Mouse (Mus musculus): ENCODE data around the gene Rpl27a.

DNA sequence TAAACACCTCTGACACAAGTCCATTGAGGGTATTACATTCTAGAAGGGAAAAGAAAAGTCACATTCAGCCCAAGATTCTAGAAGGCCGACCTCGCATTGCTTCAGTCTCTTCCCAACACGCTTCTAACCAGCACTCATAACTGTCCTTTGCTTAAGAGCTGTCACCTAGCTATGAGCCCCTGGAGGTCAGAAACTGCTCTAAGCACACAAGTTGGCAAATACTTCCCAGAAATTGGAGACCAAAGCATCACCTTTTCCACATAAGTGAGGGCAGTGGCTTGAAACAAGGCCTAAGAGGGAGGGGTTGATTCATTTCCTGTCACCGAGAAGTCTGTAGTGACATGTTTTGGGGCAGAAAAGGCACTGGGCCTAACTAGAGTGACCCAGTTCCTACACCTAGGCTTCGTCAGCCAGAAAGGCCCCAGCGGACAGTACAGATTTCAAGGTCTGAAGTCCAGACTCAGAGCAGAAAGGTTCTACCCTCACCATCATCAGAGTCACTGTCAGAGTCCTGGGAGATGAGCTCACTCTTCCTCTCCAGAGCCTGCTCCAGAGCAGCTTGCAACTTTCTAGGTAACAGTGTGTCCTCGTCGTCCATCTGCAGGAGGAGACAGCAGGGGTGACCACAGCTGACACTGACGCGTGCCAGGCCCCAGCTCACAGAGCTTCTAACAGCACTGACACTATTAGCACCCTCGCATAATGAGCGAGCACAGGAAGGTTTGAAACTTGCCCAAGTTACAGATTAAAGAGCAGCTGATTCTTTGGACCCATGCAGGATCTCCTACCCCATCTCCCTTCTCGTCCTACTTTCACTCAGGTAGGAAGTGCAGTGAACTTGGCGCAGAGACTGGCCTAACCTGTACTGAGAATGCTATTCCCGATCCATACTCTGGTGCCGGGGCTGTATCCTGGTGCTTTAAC lies 7.1 kb downstream of the Rpl27a start:
- TF ChIP-seq CTCF (IDR thresholded peaks at IDR 0.05; ENCODE audit: insufficient read depth, low read length) (no peak), POLR2A (IDR thresholded peaks at IDR 0.05; ENCODE audit: borderline replicate concordance, extremely low read depth, low read depth, low read length) (no peak)
